ENCODE assay signal across 8 mouse cellular contexts in genomic region chr4:86874146-86874847, GRCm38 (mm10). TPM values are rescaled to one million over a fixed set of nuclear protein-coding genes. Genes with fewer than 3 reads are reported as not detected.
DNase-seq lines count a peak whose midpoint lies in the region; ATAC-seq and TF ChIP-seq lines count a peak whose summit lies in the region.

TSS of gene Acer2 (plus strand) at chr4:86874396.

- DNase-seq in liver, result peak; percentile 93
- DNase-seq in midbrain, postnatal 0 days (ENCODE audit: low spot score), result peak; percentile 58
- peak; percentile 63 to 95 for DNase-seq in spleen, adult 2 months (ENCODE audit: low read depth in 1 of 2, low spot score in 2 of 2)

- H3K9me3 ChIP-seq in erythroblast, embryonic 14.5 days (ENCODE audit: control insufficient read depth, low read length), result peaks cover 6% of the 10 kb centered on the region; the same call in 1 of the 2 replicates
- H3K9me3 ChIP-seq in heart, embryonic 12.5 days (replicated peaks), result no peaks in the 10 kb centered on the region
- no peaks in the 10 kb centered on the region for H3K9me3 ChIP-seq in kidney, embryonic 16.5 days (ENCODE audit: low read length)
- no peaks in the 10 kb centered on the region for H3K9me3 ChIP-seq in midbrain, postnatal 0 days (ENCODE audit: low read length)

- no peaks in the 10 kb centered on the region for H3K79me3 ChIP-seq in C2C12 (ENCODE audit: low read depth)

- no peaks in the 10 kb centered on the region for H3K79me2 ChIP-seq in C2C12 (ENCODE audit: control insufficient read depth, insufficient read depth)

- no peaks in the 10 kb centered on the region for H3K36me3 ChIP-seq in C2C12 (ENCODE audit: control insufficient read depth, insufficient read depth)
- no peaks in the 10 kb centered on the region for H3K36me3 ChIP-seq in erythroblast, embryonic 14.5 days (ENCODE audit: control insufficient read depth)
- H3K36me3 ChIP-seq in heart, embryonic 12.5 days, result peaks cover 4% of the 10 kb centered on the region; the same call in 1 of the 2 replicates
- no peaks in the 10 kb centered on the region for H3K36me3 ChIP-seq in kidney, embryonic 16.5 days (ENCODE audit: insufficient read depth, low read length)
- no peaks in the 10 kb centered on the region for H3K36me3 ChIP-seq in midbrain, postnatal 0 days (ENCODE audit: insufficient read depth, low read length)
- H3K36me3 ChIP-seq in spleen, adult 2 months (ENCODE audit: control insufficient read depth, insufficient read depth, low read length), result no peaks in the 10 kb centered on the region

- peak within 1 kb of the TSS; percentile 97 for H3K4me2 ChIP-seq in heart, embryonic 12.5 days
- H3K4me2 ChIP-seq in kidney, embryonic 16.5 days (replicated peaks; ENCODE audit: low read depth, low read length), result peak within 1 kb of the TSS; percentile 63
- H3K4me2 ChIP-seq in midbrain, postnatal 0 days (ENCODE audit: low read depth, low read length, poor library complexity, severe bottlenecking), result peak within 1 kb of the TSS; percentile 98

- H3K4me3 ChIP-seq in C2C12 (ENCODE audit: insufficient read depth, poor library complexity, severe bottlenecking), result peak within 1 kb of the TSS; percentile 6
- H3K4me3 ChIP-seq in brown adipose tissue, adult 24 weeks (ENCODE audit: insufficient read depth, low read depth, low read length), result peak within 1 kb of the TSS; percentile 74
- peak within 1 kb of the TSS; percentile 72 for H3K4me3 ChIP-seq in erythroblast, embryonic 14.5 days (replicated peaks)
- peak within 1 kb of the TSS; percentile 75 for H3K4me3 ChIP-seq in heart, embryonic 12.5 days
- peak within 1 kb of the TSS; percentile 82 for H3K4me3 ChIP-seq in kidney, embryonic 16.5 days (ENCODE audit: low read length)
- H3K4me3 ChIP-seq in midbrain, postnatal 0 days (ENCODE audit: low read depth, low read length), result peak within 1 kb of the TSS; percentile 75
- H3K4me3 ChIP-seq in spleen, adult 2 months (ENCODE audit: extremely low read depth, insufficient read depth, insufficient read length), result peak within 1 kb of the TSS; percentile 76

- peak within 1 kb of the TSS; percentile 53 for H3K27ac ChIP-seq in brown adipose tissue, adult 24 weeks (replicated peaks; ENCODE audit: low read depth, low read length)
- H3K27ac ChIP-seq in heart, embryonic 12.5 days (ENCODE audit: poor library complexity, severe bottlenecking), result peak within 1 kb of the TSS; percentile 42
- 0 out of 2 replicates have a peak within 1 kb of the TSS, but pooled peaks have one; percentile 33 for H3K27ac ChIP-seq in kidney, embryonic 16.5 days (ENCODE audit: low read length)
- H3K27ac ChIP-seq in midbrain, postnatal 0 days (ENCODE audit: low read depth, low read length), result no peak within 1 kb of the TSS
- no peak within 1 kb of the TSS for H3K27ac ChIP-seq in spleen, adult 2 months (ENCODE audit: insufficient read depth, low read length)

- H3K9ac ChIP-seq in heart, embryonic 12.5 days, result peak within 1 kb of the TSS; percentile 80
- peak within 1 kb of the TSS; percentile 78 for H3K9ac ChIP-seq in kidney, embryonic 16.5 days (replicated peaks; ENCODE audit: low read length)
- H3K9ac ChIP-seq in midbrain, postnatal 0 days (replicated peaks; ENCODE audit: low read length, poor library complexity, severe bottlenecking), result peak within 1 kb of the TSS; percentile 71

- no peaks in the 10 kb centered on the region; the same call in 1 of the 2 replicates for H3K4me1 ChIP-seq in brown adipose tissue, adult 24 weeks (ENCODE audit: control insufficient read depth, insufficient read depth, insufficient read length, low read length)
- peaks cover 17% of the 10 kb centered on the region for H3K4me1 ChIP-seq in erythroblast, embryonic 14.5 days (ENCODE audit: control insufficient read depth)
- H3K4me1 ChIP-seq in heart, embryonic 12.5 days (replicated peaks), result no peaks in the 10 kb centered on the region; the same call in 1 of the 2 replicates
- peaks cover 9% of the 10 kb centered on the region; the same call in 1 of the 2 replicates for H3K4me1 ChIP-seq in kidney, embryonic 16.5 days (ENCODE audit: insufficient read depth, low read length)
- no peaks in the 10 kb centered on the region for H3K4me1 ChIP-seq in midbrain, postnatal 0 days (ENCODE audit: insufficient read depth, low read length)
- no peaks in the 10 kb centered on the region; the same call in 1 of the 2 replicates for H3K4me1 ChIP-seq in spleen, adult 2 months (ENCODE audit: control insufficient read depth, insufficient read depth, insufficient read length)

- peaks cover 4% of the 10 kb centered on the region for H3K27me3 ChIP-seq in C2C12 (ENCODE audit: control insufficient read depth, insufficient read depth, insufficient read length)
- H3K27me3 ChIP-seq in erythroblast, embryonic 14.5 days (ENCODE audit: control insufficient read depth), result peaks cover 45% of the 10 kb centered on the region
- H3K27me3 ChIP-seq in heart, embryonic 12.5 days (replicated peaks), result 0 out of 2 replicates have a peak, but pooled peaks cover 4% of the 10 kb centered on the region
- H3K27me3 ChIP-seq in kidney, embryonic 16.5 days (ENCODE audit: insufficient read depth, low read length), result no peaks in the 10 kb centered on the region
- H3K27me3 ChIP-seq in midbrain, postnatal 0 days (ENCODE audit: insufficient read depth, low read length), result no peaks in the 10 kb centered on the region
- H3K27me3 ChIP-seq in spleen, adult 2 months (ENCODE audit: control insufficient read depth, insufficient read depth, low read length), result peaks cover 3% of the 10 kb centered on the region; the same call in 1 of the 2 replicates

- TF ChIP-seq POLR2A in spleen, adult 2 months (IDR thresholded peaks at IDR 0.05; ENCODE audit: low read depth, low read length), result peak; percentile 37; the same call in 1 of the 2 replicates

- under 1% methylated on average over 60 of the region's 60 CpGs for WGBS in heart, embryonic 12.5 days
- under 1% methylated on average over 54 of the region's 60 CpGs for WGBS in kidney, embryonic 16.5 days
- under 1% methylated on average over 56 of the region's 60 CpGs for WGBS in midbrain, postnatal 0 days
- WGBS in spleen, adult 2 months, result under 1% methylated on average over 46 of the region's 60 CpGs

- peak within 1 kb of the TSS; percentile 6 for H3ac ChIP-seq in C2C12 (ENCODE audit: control insufficient read depth, insufficient read length, low read depth)

- ATAC-seq in heart, embryonic 12.5 days (ENCODE audit: insufficient number of reproducible peaks, low FRiP score), result peak; percentile 96
- ATAC-seq in kidney, embryonic 16.5 days (ENCODE audit: low FRiP score, low TSS enrichment), result peak; percentile 97
- peak; percentile 87 for ATAC-seq in midbrain, postnatal 0 days (ENCODE audit: low FRiP score)

- TF ChIP-seq CTCF in C2C12 (IDR thresholded peaks at IDR 0.05; ENCODE audit: control insufficient read depth, insufficient read depth, insufficient read length), result peak; percentile 18
- TF ChIP-seq CTCF in midbrain, postnatal 0 days (IDR thresholded peaks at IDR 0.05), result peak; percentile 30; the same call in 1 of the 2 replicates
- TF ChIP-seq CTCF in spleen, adult 2 months (IDR thresholded peaks at IDR 0.05; ENCODE audit: extremely low read depth, insufficient read depth, insufficient read length, insufficient replicate concordance), result no peak

TF ChIP-seq in C2C12, 6 proteins besides CTCF, POLR2A, EP300 and RAD21:
- TF ChIP-seq MYOG (IDR thresholded peaks at IDR 0.05; ENCODE audit: control insufficient read depth, extremely low read depth, insufficient read length) (no peak), FOSL1 (IDR thresholded peaks at IDR 0.05; ENCODE audit: insufficient read depth, low read length, poor library complexity, severe bottlenecking) (no peak), CEBPB (IDR thresholded peaks at IDR 0.05; ENCODE audit: low read depth) (no peak), USF1 (IDR thresholded peaks at IDR 0.05; ENCODE audit: low read depth) (no peak)

RNA-seq across cellular contexts. Expression of gene Acer2, which starts in this region (rescaled TPM):
- polyA plus RNA-seq in C2C12 (2012; fragmentation: generic; extraction: Trizol), result 0.08 TPM
- polyA plus RNA-seq in brown adipose tissue, adult 24 weeks (2012; ENCODE audit: insufficient read depth, insufficient read length, missing spikeins), result 17.6 and 26.8 TPM in 2 replicates
- polyA plus RNA-seq in erythroblast, embryonic 14.5 days (2012), result 0.02 TPM in 1 of 2 replicates, not detected in the other
- 36.0 and 40.9 TPM in 2 replicates for polyA plus RNA-seq in heart, embryonic 12.5 days (2016; fragmentation: Nextera tagmentation; extraction: Ambion mirVana)
- polyA plus RNA-seq in kidney, embryonic 16.5 days (2015; fragmentation: Nextera tagmentation; extraction: Ambion mirVana), result 40.6 and 42.3 TPM in 2 replicates
- 10.2 and 12.1 TPM in 2 replicates for total RNA-seq in midbrain, postnatal 0 days (2014; rRNA removed)
- 12.8 and 14.0 TPM in 2 replicates for polyA plus RNA-seq in midbrain, postnatal 0 days (2015; fragmentation: Nextera tagmentation; extraction: Ambion mirVana)
- 1.9 and 2.1 TPM in 2 replicates for polyA plus RNA-seq in spleen, adult 2 months (2012; rRNA removed)

Comparison
In these comparisons a context has a peak if more than half of its experiments do, and no peak if none do; other contexts are left out.
1. H3K4me3 ChIP-seq: peak in every context shown above with its lines; median percentile 82 in kidney, embryonic 16.5 days; 76 in spleen, adult 2 months; 75 in heart, embryonic 12.5 days; 75 in midbrain, postnatal 0 days; 74 in brown adipose tissue, adult 24 weeks; 72 in erythroblast, embryonic 14.5 days; 6 in C2C12.
2. H3K27ac ChIP-seq: peak in brown adipose tissue, adult 24 weeks (single experiment), heart, embryonic 12.5 days (single experiment) and kidney, embryonic 16.5 days (single experiment); none in midbrain, postnatal 0 days (single experiment) and spleen, adult 2 months (single experiment).
3. Peak in every context shown above with its lines, with median percentiles within 50 percentile points of each other: ATAC-seq, H3K4me2 ChIP-seq, H3K9ac ChIP-seq and DNase-seq.